Mouse (Mus musculus): Measurements from ENCODE around the gene Olfr1310. TPM values are rescaled to one million over a fixed set of nuclear protein-coding genes. Genes with fewer than 3 reads are reported as not detected.
"Not testable (repeated sequence)": the region's sequence is repeated elsewhere in the genome, so short reads cannot be mapped to it uniquely, and the experiment has no call there.

The Olfr1310 gene
- not detected in 2 replicates for polyA plus RNA-seq (2015; fragmentation: Nextera tagmentation; extraction: Ambion mirVana)

- H3K4me3 ChIP-seq (ENCODE audit: low read depth, low read length): no peak within 1 kb of the TSS
- H3K9ac ChIP-seq (ENCODE audit: low read depth, low read length): no peak within 1 kb of the TSS
- H3K27me3 ChIP-seq (ENCODE audit: control insufficient read depth, insufficient read depth, low read depth, low read length): no peaks in the 10 kb centered on the region
- H3K27ac ChIP-seq (ENCODE audit: low read length): no peak within 1 kb of the TSS
- H3K4me2 ChIP-seq (ENCODE audit: low read depth, low read length): no peak within 1 kb of the TSS
- no peaks in the 10 kb centered on the region for H3K4me1 ChIP-seq (ENCODE audit: control insufficient read depth, low read depth, low read length)
- H3K36me3 ChIP-seq (ENCODE audit: control insufficient read depth, insufficient read depth): no peaks in the 10 kb centered on the region
- no peak for ATAC-seq (ENCODE audit: low read depth)
- H3K9me3 ChIP-seq (replicated peaks; ENCODE audit: control insufficient read depth, low read length): no peaks in the 10 kb centered on the region
Observed at GRCm38 (mm10) chr2:112012608-112013007, at the start of gene Olfr1310. TSS of gene Olfr1310 (minus strand) at chr2:112012708.

DNA sequence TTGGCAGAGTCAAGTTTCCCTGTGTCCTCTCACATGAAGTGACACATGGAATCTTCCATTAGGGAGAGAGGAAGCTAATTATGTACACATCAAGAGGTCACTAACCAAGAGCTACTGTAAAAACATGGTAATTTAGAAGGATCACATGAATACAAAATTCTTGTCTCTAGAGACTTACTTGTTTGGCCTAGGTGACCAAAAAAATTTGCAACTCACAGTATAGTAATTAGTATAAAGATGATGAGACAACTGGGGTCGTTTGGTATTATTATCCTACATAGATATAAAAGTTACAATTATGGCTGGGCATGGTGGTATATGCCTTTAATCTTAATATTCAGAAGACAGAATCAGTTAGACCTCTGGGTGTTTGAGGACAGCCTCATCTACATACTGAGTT, 37.6 kb upstream of the Olfr1310 start, which contains the start of gene Olfr1312:
Olfr1312 (minus strand) TSS at position 101 of the 400 bp plus-strand sequence.
- H3K4me1 ChIP-seq (ENCODE audit: control insufficient read depth, low read depth, low read length): no peaks in the 10 kb centered on the region
- H3K9ac ChIP-seq (ENCODE audit: low read depth, low read length): no peak within 1 kb of the TSS
- no peak within 1 kb of the TSS for H3K4me3 ChIP-seq (ENCODE audit: low read depth, low read length)
- H3K27ac ChIP-seq (ENCODE audit: low read length): no peak within 1 kb of the TSS
- no peak for ATAC-seq (ENCODE audit: low read depth)
- H3K9me3 ChIP-seq (replicated peaks; ENCODE audit: control insufficient read depth, low read length): no peaks in the 10 kb centered on the region
- no peaks in the 10 kb centered on the region for H3K27me3 ChIP-seq (ENCODE audit: control insufficient read depth, insufficient read depth, low read depth, low read length)
- no peaks in the 10 kb centered on the region for H3K36me3 ChIP-seq (ENCODE audit: control insufficient read depth, insufficient read depth)
- H3K4me2 ChIP-seq (ENCODE audit: low read depth, low read length): no peak within 1 kb of the TSS
- 26% methylated on average over 1 of the region's 1 CpGs for WGBS (ENCODE audit: insufficient replicate concordance)

DNA sequence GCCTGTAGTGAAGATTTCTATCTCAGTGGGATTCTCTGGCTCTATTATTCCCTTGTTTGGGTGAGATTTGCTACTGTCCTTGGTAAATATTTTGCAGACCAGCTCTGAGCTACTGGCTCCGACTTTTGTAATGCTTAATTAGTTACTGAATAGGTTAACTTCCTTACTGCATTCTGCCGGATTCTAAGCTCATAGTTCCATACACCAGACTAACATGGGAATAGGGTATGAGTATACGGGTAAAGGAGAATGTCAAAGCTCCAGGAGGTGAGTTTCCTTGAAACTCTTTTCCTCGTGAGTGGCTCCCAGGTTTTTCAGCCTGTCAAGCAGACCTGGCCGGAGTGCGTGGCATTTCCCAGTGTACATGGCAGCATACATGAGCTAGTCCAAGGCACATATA, 14.5 kb upstream of the Olfr1310 start:
- H3K27me3 ChIP-seq (ENCODE audit: control insufficient read depth, insufficient read depth, low read depth, low read length); H3K36me3 ChIP-seq (ENCODE audit: control insufficient read depth, insufficient read depth): not testable (repeated sequence)
- 27% methylated on average over 6 of the region's 6 CpGs for WGBS (ENCODE audit: insufficient replicate concordance)

DNA sequence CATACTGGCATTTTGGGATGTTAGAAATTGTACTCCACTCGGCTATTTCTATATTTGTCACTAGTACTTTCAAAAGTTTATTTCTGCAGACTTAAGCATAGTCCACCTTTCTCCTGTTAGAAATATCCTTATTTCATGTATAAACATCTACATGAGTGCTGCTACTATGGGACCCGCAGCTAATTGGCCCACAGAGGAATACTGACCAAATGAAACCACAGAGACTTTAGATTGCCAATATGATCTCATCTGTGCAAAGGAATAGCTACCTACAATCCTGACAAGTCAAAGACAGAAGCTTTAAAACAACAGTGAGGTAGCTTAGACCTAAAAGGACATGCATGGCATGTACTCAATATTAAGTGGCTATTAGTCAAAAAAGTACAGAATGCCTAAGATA, 11.8 kb upstream of the Olfr1310 start, which contains the start of gene Olfr1311:
Olfr1311 (minus strand) TSS at position 101 of the 400 bp plus-strand sequence.
- Histone ChIP-seq H3K4me1 (ENCODE audit: control insufficient read depth, low read depth, low read length) (no peaks in the 10 kb centered on the region), H3K9me3 (replicated peaks; ENCODE audit: control insufficient read depth, low read length) (no peaks in the 10 kb centered on the region), H3K27me3 (ENCODE audit: control insufficient read depth, insufficient read depth, low read depth, low read length) (no peaks in the 10 kb centered on the region), H3K4me2 (ENCODE audit: low read depth, low read length) (no peak within 1 kb of the TSS), H3K36me3 (ENCODE audit: control insufficient read depth, insufficient read depth) (no peaks in the 10 kb centered on the region), H3K4me3 (ENCODE audit: low read depth, low read length) (no peak within 1 kb of the TSS), H3K27ac (ENCODE audit: low read length) (no peak within 1 kb of the TSS), H3K9ac (ENCODE audit: low read depth, low read length) (no peak within 1 kb of the TSS)
- WGBS (ENCODE audit: insufficient replicate concordance): 73% methylated on average over 2 of the region's 2 CpGs
- ATAC-seq (ENCODE audit: low read depth): no peak

More for the DNA sequence above, 14.5 kb upstream of the Olfr1310 start:
- H3K4me2 ChIP-seq (ENCODE audit: low read depth, low read length); H3K4me3 ChIP-seq (ENCODE audit: low read depth, low read length); H3K27ac ChIP-seq (ENCODE audit: low read length); H3K9ac ChIP-seq (ENCODE audit: low read depth, low read length); H3K4me1 ChIP-seq (ENCODE audit: control insufficient read depth, low read depth, low read length); H3K9me3 ChIP-seq (replicated peaks; ENCODE audit: control insufficient read depth, low read length); ATAC-seq (ENCODE audit: low read depth): not testable (repeated sequence)

DNA sequence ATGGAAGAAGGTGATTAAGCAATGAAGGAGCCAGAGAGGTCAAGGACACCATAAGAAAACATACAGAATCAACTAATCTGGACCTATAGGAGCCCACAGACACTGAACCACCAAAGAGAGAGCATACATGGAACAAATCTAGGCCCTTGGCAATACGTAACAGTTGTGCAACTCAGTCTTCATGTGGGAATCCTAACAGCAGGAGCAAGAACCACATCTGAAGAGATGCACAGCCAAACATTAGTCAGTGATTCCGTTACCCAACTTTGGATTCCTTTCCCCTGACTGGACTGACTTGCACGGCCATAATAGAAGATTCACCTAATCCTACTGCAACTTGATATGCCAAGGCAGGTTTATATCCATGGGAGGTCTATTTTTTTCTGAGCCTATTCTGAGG, 2.4 kb upstream of the Olfr1310 start:
- no peaks in the 10 kb centered on the region for H3K4me1 ChIP-seq (ENCODE audit: control insufficient read depth, low read depth, low read length)
- H3K27ac ChIP-seq (ENCODE audit: low read length): no peak overlapping the region
- no peaks in the 10 kb centered on the region for H3K27me3 ChIP-seq (ENCODE audit: control insufficient read depth, insufficient read depth, low read depth, low read length)
- H3K36me3 ChIP-seq (ENCODE audit: control insufficient read depth, insufficient read depth): no peaks in the 10 kb centered on the region
- H3K4me2 ChIP-seq (ENCODE audit: low read depth, low read length): no peak overlapping the region
- no peak for ATAC-seq (ENCODE audit: low read depth)
- no peak overlapping the region for H3K4me3 ChIP-seq (ENCODE audit: low read depth, low read length)
- H3K9me3 ChIP-seq (replicated peaks; ENCODE audit: control insufficient read depth, low read length): no peaks in the 10 kb centered on the region
- 62% methylated on average over 3 of the region's 3 CpGs for WGBS (ENCODE audit: insufficient replicate concordance)
- no peak overlapping the region for H3K9ac ChIP-seq (ENCODE audit: low read depth, low read length)

GRCm38 (mm10) chr2:111990181-111990580, 22.3 kb downstream of the Olfr1310 start, which contains the start of gene Olfr1309:
TSS of gene Olfr1309 (minus strand) at chr2:111990281.
- H3K4me3 ChIP-seq (ENCODE audit: low read depth, low read length): no peak within 1 kb of the TSS
- no peaks in the 10 kb centered on the region for H3K36me3 ChIP-seq (ENCODE audit: control insufficient read depth, insufficient read depth)
- no peaks in the 10 kb centered on the region for H3K4me1 ChIP-seq (ENCODE audit: control insufficient read depth, low read depth, low read length)
- no peaks in the 10 kb centered on the region for H3K9me3 ChIP-seq (replicated peaks; ENCODE audit: control insufficient read depth, low read length)
- H3K27ac ChIP-seq (ENCODE audit: low read length): no peak within 1 kb of the TSS
- H3K9ac ChIP-seq (ENCODE audit: low read depth, low read length): no peak within 1 kb of the TSS
- H3K4me2 ChIP-seq (ENCODE audit: low read depth, low read length): no peak within 1 kb of the TSS
- H3K27me3 ChIP-seq (ENCODE audit: control insufficient read depth, insufficient read depth, low read depth, low read length): no peaks in the 10 kb centered on the region
- WGBS (ENCODE audit: insufficient replicate concordance): 28% methylated on average over 1 of the region's 1 CpGs
- ATAC-seq (ENCODE audit: low read depth): no peak

DNA sequence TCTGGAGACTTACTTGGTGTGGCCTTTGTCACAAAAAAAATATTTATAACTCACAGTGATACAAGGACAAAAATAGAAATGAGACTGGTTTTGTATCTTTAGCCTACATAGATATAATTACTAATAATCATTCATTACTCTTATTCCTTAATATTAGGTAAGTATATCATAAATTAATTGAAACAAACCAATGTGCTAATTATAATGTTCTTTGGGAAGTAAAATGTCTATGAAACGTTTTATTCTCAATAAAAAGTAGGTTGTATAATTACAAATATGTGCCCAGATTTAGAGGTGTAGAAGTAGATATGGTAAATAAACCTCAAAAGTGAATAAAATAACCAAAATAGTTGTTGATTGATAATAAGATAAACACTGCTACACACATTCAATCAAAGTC, 47.7 kb downstream of the Olfr1310 start, which contains the start of gene Olfr1308:
Olfr1308 (minus strand) TSS at position 101 of the 400 bp plus-strand sequence.
- no peak for ATAC-seq (ENCODE audit: low read depth)
- Histone ChIP-seq H3K4me1 (ENCODE audit: control insufficient read depth, low read depth, low read length) (no peaks in the 10 kb centered on the region), H3K9ac (ENCODE audit: low read depth, low read length) (no peak within 1 kb of the TSS), H3K4me2 (ENCODE audit: low read depth, low read length) (no peak within 1 kb of the TSS), H3K4me3 (ENCODE audit: low read depth, low read length) (no peak within 1 kb of the TSS), H3K27me3 (ENCODE audit: control insufficient read depth, insufficient read depth, low read depth, low read length) (no peaks in the 10 kb centered on the region), H3K9me3 (replicated peaks; ENCODE audit: control insufficient read depth, low read length) (no peaks in the 10 kb centered on the region; the same call in 1 of the 2 replicates), H3K27ac (ENCODE audit: low read length) (no peak within 1 kb of the TSS), H3K36me3 (ENCODE audit: control insufficient read depth, insufficient read depth) (no peaks in the 10 kb centered on the region)
- 20% methylated on average over 1 of the region's 1 CpGs for WGBS (ENCODE audit: insufficient replicate concordance)

Other genes starting within 250 kb of the Olfr1310 start
- not detected in 2 replicates for gene Olfr1302, start 235.3 kb downstream of the Olfr1310 start, polyA plus RNA-seq (2015; fragmentation: Nextera tagmentation; extraction: Ambion mirVana)
- not detected in 2 replicates for gene Olfr1303, start 192.4 kb downstream of the Olfr1310 start, polyA plus RNA-seq (2015; fragmentation: Nextera tagmentation; extraction: Ambion mirVana)
- not detected in 2 replicates for gene Olfr1305, start 135.6 kb downstream of the Olfr1310 start, polyA plus RNA-seq (2015; fragmentation: Nextera tagmentation; extraction: Ambion mirVana)
- not detected in 2 replicates for gene Olfr1306, start 96.4 kb downstream of the Olfr1310 start, polyA plus RNA-seq (2015; fragmentation: Nextera tagmentation; extraction: Ambion mirVana)
- gene Olfr1307, start 63.3 kb downstream of the Olfr1310 start, polyA plus RNA-seq (2015; fragmentation: Nextera tagmentation; extraction: Ambion mirVana): not detected in 2 replicates
- gene Olfr1308, start 47.8 kb downstream of the Olfr1310 start, polyA plus RNA-seq (2015; fragmentation: Nextera tagmentation; extraction: Ambion mirVana): not detected in 2 replicates
- gene Olfr1309, start 22.4 kb downstream of the Olfr1310 start, polyA plus RNA-seq (2015; fragmentation: Nextera tagmentation; extraction: Ambion mirVana): not detected in 2 replicates
- gene Olfr1311, start 11.7 kb upstream of the Olfr1310 start, polyA plus RNA-seq (2015; fragmentation: Nextera tagmentation; extraction: Ambion mirVana): not detected in 2 replicates
- gene Olfr1312, start 37.5 kb upstream of the Olfr1310 start, polyA plus RNA-seq (2015; fragmentation: Nextera tagmentation; extraction: Ambion mirVana): not detected in 2 replicates
- gene Olfr1313, start 65.1 kb upstream of the Olfr1310 start, polyA plus RNA-seq (2015; fragmentation: Nextera tagmentation; extraction: Ambion mirVana): not detected in 2 replicates
- not detected in 2 replicates for gene Olfr1314, start 84.1 kb upstream of the Olfr1310 start, polyA plus RNA-seq (2015; fragmentation: Nextera tagmentation; extraction: Ambion mirVana)
- not detected in 2 replicates for gene Olfr1315-ps1, start 102.7 kb upstream of the Olfr1310 start, polyA plus RNA-seq (2015; fragmentation: Nextera tagmentation; extraction: Ambion mirVana)
- not detected in 2 replicates for gene Olfr1316, start 122.3 kb upstream of the Olfr1310 start, polyA plus RNA-seq (2015; fragmentation: Nextera tagmentation; extraction: Ambion mirVana)
- gene Olfr1317, start 127.6 kb upstream of the Olfr1310 start, polyA plus RNA-seq (2015; fragmentation: Nextera tagmentation; extraction: Ambion mirVana): not detected in 2 replicates
- not detected in 2 replicates for gene Olfr1318, start 141.5 kb upstream of the Olfr1310 start, polyA plus RNA-seq (2015; fragmentation: Nextera tagmentation; extraction: Ambion mirVana)
- 1.5 and 2.2 TPM in 2 replicates for gene Lpcat4, start 226.8 kb upstream of the Olfr1310 start, polyA plus RNA-seq (2015; fragmentation: Nextera tagmentation; extraction: Ambion mirVana)
- gene Nutm1, start 246.6 kb upstream of the Olfr1310 start, polyA plus RNA-seq (2015; fragmentation: Nextera tagmentation; extraction: Ambion mirVana): not detected in 2 replicates
- gene Nop10, start 249.2 kb upstream of the Olfr1310 start, polyA plus RNA-seq (2015; fragmentation: Nextera tagmentation; extraction: Ambion mirVana): 102 and 116 TPM in 2 replicates